Mouse (Mus musculus): Measurements from ENCODE around the gene Tph2.
"Not testable (repeated sequence)": the region's sequence is repeated elsewhere in the genome, so short reads cannot be mapped to it uniquely, and the experiment has no call there.

Tph2 gene

GRCm38 (mm10) chr10:115184697-115185096 lies at the start of gene Tph2:
Tph2 (minus strand) TSS chr10:115185022.
- DNase-seq (ENCODE audit: low spot score): peak; percentile 77

- DNase-seq (ENCODE audit: low spot score): no peak
These were observed 49.0 kb upstream of the Tph2 start for GRCm38 (mm10) chr10:115233798-115234197.

GRCm38 (mm10) chr10:115232513-115232912 lies 47.7 kb upstream of the Tph2 start:
- no peak for DNase-seq (ENCODE audit: low spot score)

- no peak for DNase-seq (ENCODE audit: low spot score)
These were observed 44.2 kb upstream of the Tph2 start for GRCm38 (mm10) chr10:115229023-115229422.

- no peak for DNase-seq (ENCODE audit: low spot score)
These were observed 41.8 kb upstream of the Tph2 start for GRCm38 (mm10) chr10:115226586-115226985.

GRCm38 (mm10) chr10:115223845-115224244 lies 39.0 kb upstream of the Tph2 start:
- DNase-seq (ENCODE audit: low spot score): no peak

- no peak for DNase-seq (ENCODE audit: low spot score)
These were observed 28.2 kb upstream of the Tph2 start for GRCm38 (mm10) chr10:115212916-115213580.

GRCm38 (mm10) chr10:115205825-115206224 lies 21.0 kb upstream of the Tph2 start:
- no peak for DNase-seq (ENCODE audit: low spot score)

GRCm38 (mm10) chr10:115205284-115205683 lies 20.5 kb upstream of the Tph2 start:
- no peak for DNase-seq (ENCODE audit: low spot score)

- no peak for DNase-seq (ENCODE audit: low spot score)
These were observed 6.4 kb upstream of the Tph2 start for GRCm38 (mm10) chr10:115191214-115191613.

- DNase-seq (ENCODE audit: low spot score): no peak
These were observed 2.6 kb upstream of the Tph2 start for GRCm38 (mm10) chr10:115187390-115187789.

GRCm38 (mm10) chr10:115181034-115181433 lies 3.8 kb downstream of the Tph2 start:
- no peak for DNase-seq (ENCODE audit: low spot score)

- DNase-seq (ENCODE audit: low spot score): not testable (repeated sequence)
These were observed 6.8 kb downstream of the Tph2 start for GRCm38 (mm10) chr10:115178019-115178418.

GRCm38 (mm10) chr10:115175591-115175991 lies 9.2 kb downstream of the Tph2 start:
- no peak for DNase-seq (ENCODE audit: low spot score)

GRCm38 (mm10) chr10:115173336-115173735 lies 11.5 kb downstream of the Tph2 start:
- DNase-seq (ENCODE audit: low spot score): no peak

- DNase-seq (ENCODE audit: low spot score): no peak
These were observed 13.4 kb downstream of the Tph2 start for GRCm38 (mm10) chr10:115171351-115171818.

GRCm38 (mm10) chr10:115170496-115171350 lies 14.1 kb downstream of the Tph2 start:
- no peak for DNase-seq (ENCODE audit: low spot score)

- DNase-seq (ENCODE audit: low spot score): no peak
These were observed 15.4 kb downstream of the Tph2 start for GRCm38 (mm10) chr10:115169410-115169809.

GRCm38 (mm10) chr10:115160289-115160688 lies 24.5 kb downstream of the Tph2 start:
- no peak for DNase-seq (ENCODE audit: low spot score)

GRCm38 (mm10) chr10:115147308-115147707 lies 37.5 kb downstream of the Tph2 start:
- no peak for DNase-seq (ENCODE audit: low spot score)

- no peak for DNase-seq (ENCODE audit: low spot score)
These were observed 38.4 kb downstream of the Tph2 start for GRCm38 (mm10) chr10:115146257-115146898.

GRCm38 (mm10) chr10:115144542-115144941 lies 40.3 kb downstream of the Tph2 start:
- no peak for DNase-seq (ENCODE audit: low spot score)

GRCm38 (mm10) chr10:115143641-115144040 lies 41.2 kb downstream of the Tph2 start:
- peak; percentile 7 for DNase-seq (ENCODE audit: low spot score)

Measured in urinary bladder, postnatal 14 days (tissue).